Mouse (Mus musculus): Measurements from ENCODE around the gene Btf3. TPM values are rescaled to one million over a fixed set of nuclear protein-coding genes. Genes with fewer than 3 reads are reported as not detected.
A peak's percentile ranks its signal among the peaks of the same experiment; 100 is the strongest.

Btf3 gene
- polyA plus RNA-seq, 1 experiment from 2014 or later, result 771 TPM

DNA sequence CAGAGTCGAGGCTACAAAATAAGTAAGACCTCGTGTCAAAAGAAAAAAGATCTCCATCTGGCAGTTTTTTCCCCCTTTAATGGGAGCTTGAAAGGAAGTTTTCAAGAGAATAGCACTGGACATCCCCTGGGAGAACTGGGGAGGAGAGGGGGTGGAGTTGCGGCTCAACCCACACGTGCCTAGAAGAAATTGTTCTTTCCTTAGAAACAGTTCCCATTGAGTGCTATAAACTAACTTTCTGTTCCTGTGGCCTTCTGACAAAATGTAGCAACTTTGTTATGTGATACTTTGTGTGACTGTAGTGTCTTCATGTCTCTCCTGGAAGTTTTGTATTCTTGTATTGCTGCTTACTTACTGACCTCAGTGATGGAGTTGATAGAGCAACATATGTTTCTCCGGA, 52.7 kb downstream of the Btf3 start:
- peak overlapping the region; percentile 32; the same call in 1 of the 2 replicates for H3K9ac ChIP-seq
- peaks cover 18% of the 10 kb centered on the region for H3K4me1 ChIP-seq
- ATAC-seq (ENCODE audit: insufficient number of reproducible peaks, insufficient read depth, low FRiP score, low TSS enrichment), result no peak
- peak overlapping the region; percentile 91 for H3K4me2 ChIP-seq (replicated peaks)
- peak overlapping the region; percentile 73 for H3K4me3 ChIP-seq
- no peak overlapping the region for H3K27ac ChIP-seq
- H3K9me3 ChIP-seq, result no peaks in the 10 kb centered on the region
- no peaks in the 10 kb centered on the region for H3K27me3 ChIP-seq
- H3K36me3 ChIP-seq, result peaks cover 12% of the 10 kb centered on the region; the same call in 1 of the 2 replicates
- 29% methylated on average over 5 of the region's 5 CpGs for WGBS

GRCm38 (mm10) chr13:98263458-98263987, 53.3 kb downstream of the Btf3 start:
- Histone ChIP-seq H3K9me3 (no peaks in the 10 kb centered on the region), H3K9ac (peak overlapping the region; percentile 81), H3K4me1 (peaks cover 18% of the 10 kb centered on the region), H3K27me3 (no peaks in the 10 kb centered on the region), H3K4me3 (peak overlapping the region; percentile 73), H3K27ac (peak overlapping the region; percentile 87), H3K36me3 (peaks cover 10% of the 10 kb centered on the region; the same call in 1 of the 2 replicates), H3K4me2 (replicated peaks) (peak overlapping the region; percentile 91)
- 0 out of 2 replicates have a peak, but pooled peaks have one; percentile 18 for ATAC-seq (ENCODE audit: insufficient number of reproducible peaks, insufficient read depth, low FRiP score, low TSS enrichment)
- 2% methylated on average over 16 of the region's 16 CpGs for WGBS

GRCm38 (mm10) chr13:98262636-98263457, 54.0 kb downstream of the Btf3 start, which contains the start of the genes Utp15 and Ankra2:
Gene Utp15, minus strand, starts transcription at chr13:98263041.
Gene Ankra2, plus strand, starts transcription at chr13:98263074.
- ATAC-seq (ENCODE audit: insufficient number of reproducible peaks, insufficient read depth, low FRiP score, low TSS enrichment), result peak; percentile 96
- peak within 1 kb of the TSS; percentile 84 for H3K9ac ChIP-seq
- peak within 1 kb of the TSS; percentile 87 for H3K27ac ChIP-seq
- peak within 1 kb of the TSS; percentile 91 for H3K4me2 ChIP-seq (replicated peaks)
- peaks cover 18% of the 10 kb centered on the region for H3K4me1 ChIP-seq
- H3K36me3 ChIP-seq, result peaks cover 13% of the 10 kb centered on the region; the same call in 1 of the 2 replicates
- H3K4me3 ChIP-seq, result peak within 1 kb of the TSS; percentile 73
- under 1% methylated on average over 71 of the region's 71 CpGs for WGBS
- H3K9me3 ChIP-seq, result no peaks in the 10 kb centered on the region
- no peaks in the 10 kb centered on the region for H3K27me3 ChIP-seq

Other genes starting within 250 kb of the Btf3 start
- gene Arhgef28, start 110.6 kb downstream of the Btf3 start, polyA plus RNA-seq (2016; fragmentation: Nextera tagmentation; extraction: Ambion mirVana), result 14.7 and 15.1 TPM in 2 replicates
- gene Utp15, start 54.0 kb downstream of the Btf3 start, polyA plus RNA-seq (2016; fragmentation: Nextera tagmentation; extraction: Ambion mirVana), result 42.2 and 43.2 TPM in 2 replicates
- 24.7 and 25.8 TPM in 2 replicates for gene Ankra2, start 53.9 kb downstream of the Btf3 start, polyA plus RNA-seq (2016; fragmentation: Nextera tagmentation; extraction: Ambion mirVana)
- not detected in 2 replicates for gene Gm21976, start 37.1 kb downstream of the Btf3 start, polyA plus RNA-seq (2016; fragmentation: Nextera tagmentation; extraction: Ambion mirVana)
- gene Foxd1, start 37.2 kb upstream of the Btf3 start, polyA plus RNA-seq (2016; fragmentation: Nextera tagmentation; extraction: Ambion mirVana), result 9.5 and 9.9 TPM in 2 replicates
- gene Gm10320, start 175.0 kb upstream of the Btf3 start, polyA plus RNA-seq (2016; fragmentation: Nextera tagmentation; extraction: Ambion mirVana), result 0.76 and 1.2 TPM in 2 replicates